Mouse (Mus musculus) liver, embryonic 14 days (tissue): Measurements from ENCODE around the gene Thoc6. TPM values are rescaled to one million over a fixed set of nuclear protein-coding genes. Genes with fewer than 3 reads are reported as not detected.

Experiments used
- polyA plus RNA-seq: library from polyadenylated mRNA; depleted of rRNA; stranded (reverse); fragments of >200 nt; gene quantifications from 2 replicates; pipeline ENCODE4 v1.2.3, GENCODE M21; 2012; rRNA removed

Gene Thoc6
- 16.5 and 18.5 TPM in 2 replicates for polyA plus RNA-seq

DNA sequence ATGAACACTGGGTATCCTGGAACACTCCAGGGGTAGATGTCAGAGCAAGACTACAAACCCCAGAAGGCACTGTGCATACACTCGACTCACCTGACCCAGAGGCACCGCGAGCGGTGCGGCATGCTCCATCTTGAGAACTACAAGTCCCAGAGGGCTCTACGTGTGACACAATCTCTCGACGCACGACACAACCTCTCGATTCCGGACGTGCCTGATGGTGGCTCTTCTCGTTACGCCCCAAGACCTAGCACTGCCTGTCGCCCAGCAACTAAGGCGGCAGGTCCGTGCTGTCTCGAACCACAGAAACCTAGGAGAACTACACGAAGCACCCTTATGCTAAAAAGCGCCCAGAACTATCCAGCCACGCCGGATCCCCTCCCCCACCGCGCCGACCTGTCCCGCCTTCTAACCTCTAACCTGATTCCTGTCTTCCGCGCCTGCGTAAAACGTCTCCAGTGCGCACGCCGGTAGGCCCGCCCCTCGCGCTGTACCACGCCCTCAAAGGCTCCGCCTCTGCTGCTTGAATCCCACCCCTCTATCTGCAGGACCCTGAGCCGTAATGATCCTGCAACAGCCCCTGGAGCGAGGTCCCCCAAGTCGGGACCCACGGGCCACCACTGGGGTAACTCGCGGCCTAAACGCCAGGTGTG is at the start of gene Thoc6, which contains the start of gene Hcfc1r1:
TSS of gene Thoc6 (minus strand) at position 459 of the 650 bp plus-strand sequence.
TSS of gene Hcfc1r1 (plus strand) at position 173 of the 650 bp plus-strand sequence.

DNA sequence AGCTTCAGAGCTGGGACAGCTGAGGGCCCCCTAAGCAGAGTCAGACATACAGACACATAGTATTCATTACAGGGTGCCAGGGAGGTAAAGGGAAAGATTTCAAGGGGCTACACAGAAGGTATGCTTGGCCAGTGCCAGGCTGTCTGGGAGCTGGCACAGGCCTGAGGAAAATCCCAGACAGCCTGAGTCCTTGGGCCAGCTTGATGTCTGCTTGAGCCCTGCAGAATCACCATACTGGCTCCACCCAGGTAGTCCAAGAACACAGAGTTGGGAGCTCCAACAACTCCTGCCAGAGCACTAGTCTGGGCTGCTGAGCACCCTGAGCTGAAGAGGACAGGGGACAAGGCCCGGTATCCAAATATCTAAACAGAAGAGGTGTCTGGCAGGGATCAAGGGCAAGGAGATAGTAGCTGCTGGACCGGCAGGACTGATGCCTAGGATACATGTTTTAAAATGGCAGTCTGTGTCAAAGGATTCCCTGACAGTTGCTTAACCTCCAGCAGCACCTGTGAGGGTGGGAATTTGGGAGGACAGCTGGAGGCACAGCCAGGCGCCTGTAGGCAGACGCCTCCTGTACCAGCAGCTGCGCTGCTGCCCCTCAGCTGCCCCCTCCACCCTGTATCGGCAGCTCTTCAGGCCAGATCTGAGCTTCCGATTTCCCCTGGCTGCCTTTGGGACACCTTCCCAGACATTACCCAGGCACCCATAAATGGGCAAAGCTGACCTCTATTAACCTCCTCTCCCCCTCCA is 48.9 kb upstream of the Thoc6 start, which contains the start of gene 1520401A03Rik:
TSS of gene 1520401A03Rik (minus strand) at position 408 of the 750 bp plus-strand sequence.

DNA sequence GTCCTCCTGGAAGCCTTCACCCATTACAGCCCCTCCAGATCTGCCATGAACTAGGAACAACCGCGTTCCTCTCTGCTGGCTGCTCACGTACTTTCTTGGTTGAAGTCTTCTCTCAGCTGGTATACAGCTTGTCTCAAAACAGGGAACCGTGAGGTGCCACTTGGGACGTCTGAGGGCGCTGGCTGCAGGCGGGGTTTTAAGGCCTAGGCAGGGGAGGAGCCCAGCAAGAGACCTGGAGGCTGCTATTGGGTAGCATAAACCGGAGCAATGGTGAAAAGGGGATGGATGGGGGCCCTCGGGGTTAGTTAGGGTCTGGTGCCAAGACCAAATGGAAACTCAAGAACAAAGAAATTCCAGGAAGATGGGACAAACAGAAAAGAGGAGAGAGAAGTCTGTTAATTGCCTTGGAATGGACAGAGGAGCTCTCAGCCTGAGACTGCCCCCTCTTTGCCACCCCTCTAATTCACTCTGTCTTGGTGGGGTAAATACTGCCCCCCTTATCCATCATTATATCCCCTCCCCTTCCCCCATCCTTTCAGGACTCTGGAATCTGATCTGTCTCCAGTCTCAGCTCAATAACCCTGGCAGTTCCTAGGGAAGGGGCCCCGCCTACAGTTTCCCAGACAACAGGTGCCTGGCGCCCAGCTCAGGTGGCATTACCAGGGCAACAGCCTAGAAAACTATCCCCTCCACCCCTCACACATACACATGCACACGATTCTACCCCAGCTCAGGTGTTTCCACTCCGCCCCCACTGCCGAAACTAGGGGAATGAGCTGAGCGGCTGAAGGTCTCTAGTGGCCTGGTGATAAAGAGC is 10.4 kb upstream of the Thoc6 start, which contains the start of gene Cldn9:
TSS of gene Cldn9 (minus strand) at position 171 of the 817 bp plus-strand sequence.

DNA sequence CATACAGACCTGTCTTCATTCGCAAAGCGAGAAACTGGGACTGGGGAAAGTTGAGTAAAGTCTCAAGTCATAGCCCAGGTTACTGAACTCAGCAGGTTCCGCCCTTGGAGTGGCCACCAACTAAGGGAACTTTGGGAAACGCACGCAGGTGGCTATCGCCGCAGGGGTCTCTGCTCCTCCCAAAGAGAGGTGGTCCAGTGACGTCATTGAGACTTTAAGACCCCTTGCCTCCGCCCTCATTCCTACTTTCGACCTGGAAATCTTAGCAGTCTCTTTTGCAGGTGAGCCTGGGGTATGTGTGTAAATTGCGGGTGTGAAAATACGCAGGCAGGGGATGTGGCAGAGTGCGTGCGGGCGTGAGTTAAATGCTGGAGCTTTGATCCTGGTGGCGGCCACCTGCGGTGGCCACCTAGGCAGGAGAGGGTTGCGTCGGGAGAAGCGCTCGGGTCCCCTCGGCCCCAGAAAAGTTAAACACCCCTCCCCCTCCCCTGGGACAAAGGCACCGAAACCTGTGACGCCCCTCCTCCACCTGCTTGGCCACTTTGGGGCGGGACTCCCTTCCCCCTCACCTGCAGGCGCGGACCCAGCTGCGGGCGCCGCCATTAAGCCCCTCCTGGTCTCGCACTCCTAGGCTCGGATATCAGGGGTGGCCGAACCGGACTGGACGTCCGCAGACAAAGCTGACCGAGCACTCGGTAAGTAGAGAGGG is 5.6 kb upstream of the Thoc6 start, which contains the start of gene Cldn6:
TSS of gene Cldn6 (plus strand) at position 123 of the 709 bp plus-strand sequence.

DNA sequence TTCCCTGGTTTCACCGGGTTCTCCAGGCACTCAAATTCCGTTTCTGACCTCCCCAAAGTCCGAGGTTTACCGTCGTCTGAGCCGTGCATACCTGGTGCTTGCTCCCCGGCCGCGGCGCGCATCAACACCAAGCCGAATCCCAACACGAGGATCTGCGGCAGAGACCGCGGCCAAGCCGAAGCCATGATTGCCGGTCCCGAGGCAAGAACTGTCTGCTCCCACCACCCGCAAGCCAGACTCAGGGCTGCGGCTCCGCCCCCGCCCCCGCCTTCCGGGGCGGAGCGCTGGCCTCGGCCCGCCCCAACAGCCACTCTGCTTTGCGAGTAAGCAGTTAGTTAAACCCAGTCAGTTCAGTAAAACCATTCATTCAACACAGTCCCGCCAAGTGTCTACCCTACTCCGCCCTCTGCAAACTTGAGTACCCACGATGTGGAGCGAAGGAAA is 3.6 kb upstream of the Thoc6 start, which contains the start of gene Tnfrsf12a:
TSS of gene Tnfrsf12a (minus strand) at position 233 of the 444 bp plus-strand sequence.

DNA sequence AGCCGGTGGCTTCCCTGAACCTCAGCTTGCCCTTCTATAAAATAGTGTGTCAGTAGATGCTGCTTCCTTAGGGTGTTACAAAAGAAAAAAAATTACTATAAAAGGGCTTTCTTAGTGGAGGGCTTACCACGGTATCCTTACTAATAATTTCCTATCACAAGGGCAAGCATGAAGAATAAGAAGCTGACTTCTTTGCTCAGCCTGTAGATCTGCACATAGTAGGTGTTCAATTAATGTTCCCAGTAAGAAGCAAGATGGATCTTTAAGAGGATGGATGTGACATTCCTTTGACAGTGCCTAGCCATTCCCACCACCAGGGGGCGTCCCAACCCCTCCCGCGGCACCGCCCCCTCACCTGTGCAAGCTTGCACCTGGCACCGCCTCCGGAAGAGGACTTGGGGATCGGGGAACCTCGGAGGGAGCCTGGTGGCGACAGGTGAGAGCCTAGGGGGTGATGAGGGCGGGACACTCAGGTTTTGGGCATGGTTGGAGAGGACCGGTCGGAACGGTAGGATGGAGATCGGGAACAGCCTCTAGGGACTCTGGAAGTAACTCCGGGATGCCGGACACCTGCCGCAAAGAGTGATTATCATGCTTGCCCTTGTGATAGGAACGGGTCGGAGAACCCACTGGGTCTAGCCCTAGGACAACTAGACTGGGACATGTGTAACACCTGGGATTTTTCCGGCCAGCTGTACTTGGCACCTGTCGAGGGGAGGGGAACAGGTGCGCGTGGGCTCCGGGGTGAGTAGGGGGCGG is 13.4 kb downstream of the Thoc6 start, which contains the start of gene Bicdl2:
TSS of gene Bicdl2 (plus strand) at position 390 of the 759 bp plus-strand sequence.

DNA sequence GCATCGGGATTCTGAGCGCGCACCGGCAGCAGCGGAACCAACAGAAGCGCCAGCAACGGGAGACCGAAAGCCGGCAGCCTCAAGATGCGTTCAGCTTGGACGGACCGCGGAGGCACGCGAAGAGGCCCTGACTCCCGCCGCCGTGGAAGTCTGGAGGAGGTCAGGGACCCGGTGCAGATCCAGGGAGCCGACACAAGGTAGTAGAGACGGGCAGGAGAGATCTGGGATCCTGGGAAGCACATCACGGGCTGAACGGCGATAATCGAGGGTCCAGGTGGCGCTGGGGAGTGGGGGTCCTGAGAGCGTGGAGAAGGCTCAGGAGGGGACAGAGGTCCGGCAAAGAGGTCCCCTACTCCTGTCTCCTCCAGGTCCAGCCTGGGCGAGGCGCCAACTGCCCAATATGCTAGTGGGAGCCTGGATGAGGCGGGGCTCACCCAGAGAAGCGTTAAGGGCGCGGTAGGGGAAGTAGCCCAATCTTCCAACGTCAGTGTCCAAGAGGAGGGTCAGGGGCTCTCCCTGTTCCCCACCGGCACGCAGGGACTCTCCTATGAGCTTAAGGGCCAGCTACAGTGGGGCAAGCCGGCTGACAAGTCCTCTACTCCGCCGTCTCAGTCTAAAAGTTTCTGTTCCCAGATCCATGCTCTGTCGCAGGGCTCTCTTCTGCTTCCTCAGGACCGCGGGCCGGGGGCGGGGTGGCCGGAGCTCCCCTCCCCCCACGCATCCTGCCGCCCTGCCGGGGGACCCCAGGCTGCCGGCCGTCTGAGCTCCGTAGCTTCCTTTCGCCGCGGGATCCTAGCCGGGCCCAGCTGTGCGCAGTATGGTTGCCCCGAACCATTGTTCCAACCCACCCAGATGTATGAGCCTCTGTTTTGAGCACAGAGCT is 28.8 kb downstream of the Thoc6 start, which contains the start of gene Mmp25:
TSS of gene Mmp25 (minus strand) at position 665 of the 883 bp plus-strand sequence.

Other genes starting within 250 kb of the Thoc6 start
- gene Vmn2r117, start 194.2 kb downstream of the Thoc6 start, polyA plus RNA-seq = not detected in 2 replicates
- gene Zfp213, start 109.6 kb downstream of the Thoc6 start, polyA plus RNA-seq = 3.0 and 3.8 TPM in 2 replicates
- gene Zfp13, start 74.4 kb downstream of the Thoc6 start, polyA plus RNA-seq = 1.7 TPM in 2 replicates
- 0.03 TPM in 1 of 2 replicates, not detected in the other for gene Zscan10, start 73.0 kb downstream of the Thoc6 start, polyA plus RNA-seq
- gene Mmp25, start 28.6 kb downstream of the Thoc6 start, polyA plus RNA-seq = 0.10 and 0.12 TPM in 2 replicates
- 0.03 TPM in 1 of 2 replicates, not detected in the other for gene Bicdl2, start 13.4 kb downstream of the Thoc6 start, polyA plus RNA-seq
- gene Hcfc1r1, start 286 bp downstream of the Thoc6 start, polyA plus RNA-seq = 11.5 and 12.4 TPM in 2 replicates
- gene Tnfrsf12a, start 3.6 kb upstream of the Thoc6 start, polyA plus RNA-seq = 1.6 and 1.8 TPM in 2 replicates
- gene Cldn6, start 5.4 kb upstream of the Thoc6 start, polyA plus RNA-seq = 0.38 and 0.81 TPM in 2 replicates
- gene Cldn9, start 10.1 kb upstream of the Thoc6 start, polyA plus RNA-seq = not detected in 2 replicates
- gene 1520401A03Rik, start 48.9 kb upstream of the Thoc6 start, polyA plus RNA-seq = 0.02 and 0.03 TPM in 2 replicates
- 24.8 and 29.8 TPM in 2 replicates for gene Pkmyt1, start 52.5 kb upstream of the Thoc6 start, polyA plus RNA-seq
- 3.6 and 3.8 TPM in 2 replicates for gene Paqr4, start 67.0 kb upstream of the Thoc6 start, polyA plus RNA-seq
- 0.07 TPM in 1 of 2 replicates, not detected in the other for gene Kremen2, start 72.0 kb upstream of the Thoc6 start, polyA plus RNA-seq
- gene Flywch1, start 97.7 kb upstream of the Thoc6 start, polyA plus RNA-seq = 3.9 and 4.2 TPM in 2 replicates
- 0.78 and 0.93 TPM in 2 replicates for gene Flywch2, start 112.2 kb upstream of the Thoc6 start, polyA plus RNA-seq
- 104 and 131 TPM in 2 replicates for gene Srrm2, start 116.7 kb upstream of the Thoc6 start, polyA plus RNA-seq
- 283 and 297 TPM in 2 replicates for gene Elob, start 155.3 kb upstream of the Thoc6 start, polyA plus RNA-seq
- not detected in 2 replicates for gene Prss33, start 162.2 kb upstream of the Thoc6 start, polyA plus RNA-seq
- not detected in 2 replicates for gene Prss32, start 170.0 kb upstream of the Thoc6 start, polyA plus RNA-seq
- 0.11 and 0.14 TPM in 2 replicates for gene Prss41, start 170.3 kb upstream of the Thoc6 start, polyA plus RNA-seq
- not detected in 2 replicates for gene Prss21, start 194.2 kb upstream of the Thoc6 start, polyA plus RNA-seq
- gene Dcpp1, start 207.0 kb upstream of the Thoc6 start, polyA plus RNA-seq = not detected in 2 replicates
- not detected in 2 replicates for gene Dcpp2, start 207.0 kb upstream of the Thoc6 start, polyA plus RNA-seq
- not detected in 2 replicates for gene Dcpp3, start 243.6 kb upstream of the Thoc6 start, polyA plus RNA-seq